Mouse (Mus musculus): ENCODE data around the gene Mkks. TPM values are rescaled to one million over a fixed set of nuclear protein-coding genes. Genes with fewer than 3 reads are reported as not detected.

Mkks gene
- polyA plus RNA-seq, 1 experiment from 2014 or later = 20.2 TPM

GRCm38 (mm10) chr2:136835882-136836281, 55.3 kb downstream of the Mkks start:
- peaks cover 0 to 11% of the 10 kb centered on the region in 2 experiments; a peak in 2 of 4 replicates for H3K4me1 ChIP-seq (ENCODE audit: control insufficient read depth in 2 of 2, insufficient read depth in 2 of 2, low read length in 2 of 2)
- no peak overlapping the region for H3K4me3 ChIP-seq (ENCODE audit: control insufficient read depth in 1 of 2, insufficient read depth in 1 of 2, low read depth in 1 of 2, low read length in 2 of 2)
- no peak overlapping the region for H3K4me2 ChIP-seq (ENCODE audit: low read length)
- no peak overlapping the region for H3K9ac ChIP-seq (ENCODE audit: low read length)
- no peaks in the 10 kb centered on the region for H3K9me3 ChIP-seq (ENCODE audit: control insufficient read depth, low read length)
- ATAC-seq (ENCODE audit: insufficient number of reproducible peaks, insufficient read depth, low FRiP score, low read depth) = no peak
- H3K27me3 ChIP-seq (ENCODE audit: control insufficient read depth, insufficient read depth, low read length) = no peaks in the 10 kb centered on the region
- no peaks in the 10 kb centered on the region for H3K36me3 ChIP-seq (ENCODE audit: control insufficient read depth, insufficient read depth, low read length)
- H3K27ac ChIP-seq (replicated peaks in 1 of 2; ENCODE audit: control insufficient read depth in 1 of 2, insufficient read depth in 1 of 2, low read depth in 2 of 2, low read length in 2 of 2) = no peak overlapping the region
- 71% methylated on average over 3 of the region's 3 CpGs for WGBS

- no peaks in the 10 kb centered on the region for H3K9me3 ChIP-seq (ENCODE audit: control insufficient read depth, low read length)
- H3K27me3 ChIP-seq (ENCODE audit: control insufficient read depth, insufficient read depth, low read length) = no peaks in the 10 kb centered on the region
- no peak overlapping the region for H3K4me3 ChIP-seq (ENCODE audit: control insufficient read depth in 1 of 2, insufficient read depth in 1 of 2, low read depth in 1 of 2, low read length in 2 of 2)
- H3K4me2 ChIP-seq (ENCODE audit: low read length) = no peak overlapping the region
- ATAC-seq (ENCODE audit: insufficient number of reproducible peaks, insufficient read depth, low FRiP score, low read depth) = no peak
- H3K27ac ChIP-seq (replicated peaks in 1 of 2; ENCODE audit: control insufficient read depth in 1 of 2, insufficient read depth in 1 of 2, low read depth in 2 of 2, low read length in 2 of 2) = no peak overlapping the region
- 47% methylated on average over 1 of the region's 1 CpGs for WGBS
- peaks cover 0 to 11% of the 10 kb centered on the region in 2 experiments; a peak in 2 of 4 replicates for H3K4me1 ChIP-seq (ENCODE audit: control insufficient read depth in 2 of 2, insufficient read depth in 2 of 2, low read length in 2 of 2)
- no peak overlapping the region for H3K9ac ChIP-seq (ENCODE audit: low read length)
- no peaks in the 10 kb centered on the region for H3K36me3 ChIP-seq (ENCODE audit: control insufficient read depth, insufficient read depth, low read length)
Measured at GRCm38 (mm10) chr2:136834715-136835075, 56.5 kb downstream of the Mkks start.

GRCm38 (mm10) chr2:136833976-136834714, 57.0 kb downstream of the Mkks start:
- Histone ChIP-seq H3K9ac (ENCODE audit: low read length) (no peak overlapping the region), H3K9me3 (ENCODE audit: control insufficient read depth, low read length) (no peaks in the 10 kb centered on the region), H3K4me3 (ENCODE audit: control insufficient read depth in 1 of 2, insufficient read depth in 1 of 2, low read depth in 1 of 2, low read length in 2 of 2) (no peak overlapping the region), H3K27me3 (ENCODE audit: control insufficient read depth, insufficient read depth, low read length) (no peaks in the 10 kb centered on the region), H3K36me3 (ENCODE audit: control insufficient read depth, insufficient read depth, low read length) (no peaks in the 10 kb centered on the region), H3K4me2 (ENCODE audit: low read length) (no peak overlapping the region), H3K4me1 (ENCODE audit: control insufficient read depth in 2 of 2, insufficient read depth in 2 of 2, low read length in 2 of 2) (peaks cover 0 to 11% of the 10 kb centered on the region in 2 experiments; a peak in 2 of 4 replicates), H3K27ac (replicated peaks in 1 of 2; ENCODE audit: control insufficient read depth in 1 of 2, insufficient read depth in 1 of 2, low read depth in 2 of 2, low read length in 2 of 2) (no peak overlapping the region)
- ATAC-seq (ENCODE audit: insufficient number of reproducible peaks, insufficient read depth, low FRiP score, low read depth) = no peak
- 71% methylated on average over 3 of the region's 3 CpGs for WGBS

GRCm38 (mm10) chr2:136832936-136833335, 58.3 kb downstream of the Mkks start:
- Histone ChIP-seq H3K27me3 (ENCODE audit: control insufficient read depth, insufficient read depth, low read length) (no peaks in the 10 kb centered on the region), H3K9me3 (ENCODE audit: control insufficient read depth, low read length) (no peaks in the 10 kb centered on the region), H3K4me3 (ENCODE audit: control insufficient read depth in 1 of 2, insufficient read depth in 1 of 2, low read depth in 1 of 2, low read length in 2 of 2) (no peak overlapping the region), H3K36me3 (ENCODE audit: control insufficient read depth, insufficient read depth, low read length) (no peaks in the 10 kb centered on the region), H3K4me1 (ENCODE audit: control insufficient read depth in 2 of 2, insufficient read depth in 2 of 2, low read length in 2 of 2) (peaks cover 0 to 2% of the 10 kb centered on the region in 2 experiments; a peak in 1 of 4 replicates), H3K9ac (ENCODE audit: low read length) (no peak overlapping the region), H3K27ac (replicated peaks in 1 of 2; ENCODE audit: control insufficient read depth in 1 of 2, insufficient read depth in 1 of 2, low read depth in 2 of 2, low read length in 2 of 2) (no peak overlapping the region), H3K4me2 (ENCODE audit: low read length) (no peak overlapping the region)
- peak; percentile 64 for ATAC-seq (ENCODE audit: insufficient number of reproducible peaks, insufficient read depth, low FRiP score, low read depth)
- 61% methylated on average over 3 of the region's 3 CpGs for WGBS

GRCm38 (mm10) chr2:136827612-136828011, 63.6 kb downstream of the Mkks start:
- no peak for ATAC-seq (ENCODE audit: insufficient number of reproducible peaks, insufficient read depth, low FRiP score, low read depth)
- no peaks in the 10 kb centered on the region for H3K9me3 ChIP-seq (ENCODE audit: control insufficient read depth, low read length)
- no peaks in the 10 kb centered on the region for H3K36me3 ChIP-seq (ENCODE audit: control insufficient read depth, insufficient read depth, low read length)
- 59% methylated on average over 4 of the region's 4 CpGs for WGBS
- no peaks in the 10 kb centered on the region for H3K27me3 ChIP-seq (ENCODE audit: control insufficient read depth, insufficient read depth, low read length)
- no peaks in the 10 kb centered on the region for H3K4me1 ChIP-seq (ENCODE audit: control insufficient read depth in 2 of 2, insufficient read depth in 2 of 2, low read length in 2 of 2)
- no peak overlapping the region for H3K4me3 ChIP-seq (ENCODE audit: control insufficient read depth in 1 of 2, insufficient read depth in 1 of 2, low read depth in 1 of 2, low read length in 2 of 2)
- H3K9ac ChIP-seq (ENCODE audit: low read length) = no peak overlapping the region
- H3K4me2 ChIP-seq (ENCODE audit: low read length) = no peak overlapping the region
- no peak overlapping the region for H3K27ac ChIP-seq (replicated peaks in 1 of 2; ENCODE audit: control insufficient read depth in 1 of 2, insufficient read depth in 1 of 2, low read depth in 2 of 2, low read length in 2 of 2)

Other genes starting within 250 kb of the Mkks start
- gene Snap25, start 177.9 kb downstream of the Mkks start, polyA plus RNA-seq (2014; fragmentation: Nextera tagmentation; extraction: Ambion mirVana) = 0.47 and 1.4 TPM in 2 replicates
- gene AL731706.2, start 5.7 kb downstream of the Mkks start, polyA plus RNA-seq (2014; fragmentation: Nextera tagmentation; extraction: Ambion mirVana) = 50.1 and 63.0 TPM in 2 replicates
- 4.0 and 4.8 TPM in 2 replicates for gene Slx4ip, start 171 bp downstream of the Mkks start, polyA plus RNA-seq (2014; fragmentation: Nextera tagmentation; extraction: Ambion mirVana)
- 41.0 and 45.4 TPM in 2 replicates for gene AL731706.1, start within 50 bp of the Mkks start, polyA plus RNA-seq (2014; fragmentation: Nextera tagmentation; extraction: Ambion mirVana)
- gene Jag1, start 225.3 kb upstream of the Mkks start, polyA plus RNA-seq (2014; fragmentation: Nextera tagmentation; extraction: Ambion mirVana) = 12.8 and 15.7 TPM in 2 replicates